ENCODE assay signal across 13 mouse cellular contexts in genomic region chr7:44445528-44445923, GRCm38 (mm10). TPM values are rescaled to one million over a fixed set of nuclear protein-coding genes. Genes with fewer than 3 reads are reported as not detected.
DNase-seq lines count a peak whose midpoint lies in the region; ATAC-seq lines count a peak whose summit lies in the region.
"Had no signal": no experiment of that assay in that cellular context is flagged by ENCODE, and none has a peak within 500 bp of the region (broad histone marks: within the 10 kb centered on the region; RNA-seq: fewer than 3 reads in every experiment).

No protein-coding gene starts in this region.

- no peak overlapping the region for H3K27ac ChIP-seq in heart, embryonic 13.5 days (replicated peaks)
- H3K27ac ChIP-seq in hindbrain, embryonic 10.5 days: no peak overlapping the region
- H3K27ac ChIP-seq in midbrain, embryonic 15.5 days: peak overlapping the region; percentile 28; the same call in 1 of the 2 replicates

- H3K9ac ChIP-seq in heart, embryonic 13.5 days: peak overlapping the region; percentile 8; the same call in 1 of the 2 replicates
- H3K9ac ChIP-seq in midbrain, embryonic 15.5 days: peak overlapping the region; percentile 100; the same call in 1 of the 2 replicates

- no peak for ATAC-seq in heart, embryonic 13.5 days (ENCODE audit: extremely low read depth, insufficient number of reproducible peaks, low FRiP score, low TSS enrichment)
- ATAC-seq in midbrain, embryonic 15.5 days (replicated peaks): no peak

- no peaks in the 10 kb centered on the region for H3K9me3 ChIP-seq in heart, embryonic 13.5 days
- no peaks in the 10 kb centered on the region for H3K9me3 ChIP-seq in hindbrain, embryonic 10.5 days
- H3K9me3 ChIP-seq in midbrain, embryonic 15.5 days: no peaks in the 10 kb centered on the region

- H3K27me3 ChIP-seq in heart, embryonic 13.5 days (replicated peaks): peaks cover 65% of the 10 kb centered on the region
- peaks cover 65% of the 10 kb centered on the region for H3K27me3 ChIP-seq in hindbrain, embryonic 10.5 days (ENCODE audit: insufficient read depth, poor library complexity, severe bottlenecking)
- H3K27me3 ChIP-seq in midbrain, embryonic 15.5 days (replicated peaks): no peaks in the 10 kb centered on the region

- DNase-seq in heart, postnatal 10 days: no peak
- peak; percentile 41 to 45 for DNase-seq in cerebellum, postnatal 36 days
- DNase-seq in hindbrain, embryonic 10.5 days (ENCODE audit: low spot score): no peak
- no peak for DNase-seq in adrenal gland, adult 18-20 months (ENCODE audit: low spot score in 2 of 2)
- DNase-seq in kidney, postnatal 10 days: no peak
- DNase-seq in adrenal gland, postnatal 14 days: no peak
- DNase-seq: kidney, adult 9 months; lung, postnatal 14 days had no signal

- peaks cover 47% of the 10 kb centered on the region for H3K4me1 ChIP-seq in heart, embryonic 13.5 days
- peaks cover 46% of the 10 kb centered on the region for H3K4me1 ChIP-seq in hindbrain, embryonic 10.5 days (replicated peaks)
- peaks cover 73% of the 10 kb centered on the region for H3K4me1 ChIP-seq in midbrain, embryonic 15.5 days

- no peak overlapping the region for H3K4me3 ChIP-seq in heart, embryonic 13.5 days
- H3K4me3 ChIP-seq in hindbrain, embryonic 10.5 days: peak overlapping the region; percentile 30; the same call in 1 of the 2 replicates
- peak overlapping the region; percentile 87 for H3K4me3 ChIP-seq in midbrain, embryonic 15.5 days

- 27% methylated on average over 7 of the region's 7 CpGs for WGBS in heart, embryonic 13.5 days
- WGBS in hindbrain, embryonic 10.5 days: 35% methylated on average over 7 of the region's 7 CpGs
- WGBS in midbrain, embryonic 15.5 days: 36% methylated on average over 7 of the region's 7 CpGs

- H3K4me2 ChIP-seq in heart, embryonic 13.5 days: peak overlapping the region; percentile 79
- peak overlapping the region; percentile 88 for H3K4me2 ChIP-seq in midbrain, embryonic 15.5 days

- peaks cover 4% of the 10 kb centered on the region; the same call in 1 of the 2 replicates for H3K36me3 ChIP-seq in heart, embryonic 13.5 days
- peaks cover 60% of the 10 kb centered on the region for H3K36me3 ChIP-seq in hindbrain, embryonic 10.5 days
- H3K36me3 ChIP-seq in midbrain, embryonic 15.5 days (replicated peaks): peaks cover 21% of the 10 kb centered on the region

- intact Hi-C loops in heart, postnatal 10 days (cut with DNase I): no loop called here

RNA-seq across cellular contexts. Expression of gene Lrrc4b, which starts 16.7 kb away (rescaled TPM):
- 1.6 and 1.7 TPM in 2 replicates for polyA plus RNA-seq in heart, embryonic 13.5 days (2015; fragmentation: Nextera tagmentation; extraction: Ambion mirVana)
- 10 to 100 TPM; 28.3 to 39.0 TPM for total RNA-seq in heart, postnatal 10 days (2021)
- polyA plus RNA-seq in hindbrain, embryonic 10.5 days (2016; fragmentation: Nextera tagmentation; extraction: Ambion mirVana): 1.7 and 4.4 TPM in 2 replicates
- 16.7 and 18.1 TPM in 2 replicates for polyA plus RNA-seq in midbrain, embryonic 15.5 days (2015; fragmentation: Nextera tagmentation; extraction: Ambion mirVana)
- total RNA-seq in adrenal gland, adult 18-20 months (2021): 1 to 10 TPM; 5.0 to 7.3 TPM
- total RNA-seq in adrenal gland, postnatal 14 days (2021): 6.1 and 7.7 TPM in 2 replicates
- total RNA-seq: liver, adult 2 months had no signal
- polyA plus RNA-seq: liver, adult 2 months had no signal

RNA-seq across cellular contexts. Expression of gene Aspdh, which starts 19.7 kb away (rescaled TPM):
- polyA plus RNA-seq in heart, embryonic 13.5 days (2015; fragmentation: Nextera tagmentation; extraction: Ambion mirVana): 0.70 and 1.4 TPM in 2 replicates
- under 1 TPM; 0.79 to 0.93 TPM for total RNA-seq in heart, postnatal 10 days (2021)
- polyA plus RNA-seq in hindbrain, embryonic 10.5 days (2016; fragmentation: Nextera tagmentation; extraction: Ambion mirVana): 0.78 and 1.8 TPM in 2 replicates
- polyA plus RNA-seq in midbrain, embryonic 15.5 days (2015; fragmentation: Nextera tagmentation; extraction: Ambion mirVana): 5.8 and 6.0 TPM in 2 replicates
- not detected for total RNA-seq in adrenal gland, adult 18-20 months (2021)
- total RNA-seq in adrenal gland, postnatal 14 days (2021): 0.75 and 13.0 TPM in 2 replicates
- total RNA-seq: CH12.LX had no signal
- polyA plus RNA-seq: embryonic facial prominence, embryonic 11.5 days had no signal

RNA-seq across cellular contexts. Expression of gene Josd2, which starts 22.3 kb away (rescaled TPM):
- 138 and 158 TPM in 2 replicates for polyA plus RNA-seq in heart, embryonic 13.5 days (2015; fragmentation: Nextera tagmentation; extraction: Ambion mirVana)
- total RNA-seq in heart, postnatal 10 days (2021): 10 to 100 TPM; 70.3 to 79.0 TPM
- polyA plus RNA-seq in hindbrain, embryonic 10.5 days (2016; fragmentation: Nextera tagmentation; extraction: Ambion mirVana): 86.2 and 89.2 TPM in 2 replicates
- polyA plus RNA-seq in midbrain, embryonic 15.5 days (2015; fragmentation: Nextera tagmentation; extraction: Ambion mirVana): 38.8 and 42.2 TPM in 2 replicates
- total RNA-seq in adrenal gland, adult 18-20 months (2021): 10 to 100 TPM; 40.0 to 42.6 TPM
- total RNA-seq in adrenal gland, postnatal 14 days (2021): 45.9 and 51.2 TPM in 2 replicates

RNA-seq across cellular contexts. Expression of gene Emc10, which starts 50.8 kb away (rescaled TPM):
- 88.2 and 93.2 TPM in 2 replicates for polyA plus RNA-seq in heart, embryonic 13.5 days (2015; fragmentation: Nextera tagmentation; extraction: Ambion mirVana)
- 100 to 1,000 TPM; 101 to 102 TPM for total RNA-seq in heart, postnatal 10 days (2021)
- polyA plus RNA-seq in hindbrain, embryonic 10.5 days (2016; fragmentation: Nextera tagmentation; extraction: Ambion mirVana): 102 and 122 TPM in 2 replicates
- polyA plus RNA-seq in midbrain, embryonic 15.5 days (2015; fragmentation: Nextera tagmentation; extraction: Ambion mirVana): 145 and 162 TPM in 2 replicates
- 100 to 1,000 TPM in 1 of 2 experiments, 10 to 100 TPM in 1; 95.4 to 101 TPM for total RNA-seq in adrenal gland, adult 18-20 months (2021)
- 81.5 and 85.9 TPM in 2 replicates for total RNA-seq in adrenal gland, postnatal 14 days (2021)

RNA-seq across cellular contexts. Expression of gene Fam71e1, which starts 50.9 kb away (rescaled TPM):
- 8.5 and 9.1 TPM in 2 replicates for polyA plus RNA-seq in heart, embryonic 13.5 days (2015; fragmentation: Nextera tagmentation; extraction: Ambion mirVana)
- 1 to 10 TPM; 5.1 to 6.0 TPM for total RNA-seq in heart, postnatal 10 days (2021)
- polyA plus RNA-seq in hindbrain, embryonic 10.5 days (2016; fragmentation: Nextera tagmentation; extraction: Ambion mirVana): 17.1 and 20.5 TPM in 2 replicates
- polyA plus RNA-seq in midbrain, embryonic 15.5 days (2015; fragmentation: Nextera tagmentation; extraction: Ambion mirVana): 30.1 and 36.6 TPM in 2 replicates
- 1 to 10 TPM; 5.6 to 8.9 TPM for total RNA-seq in adrenal gland, adult 18-20 months (2021)
- 7.8 and 10.9 TPM in 2 replicates for total RNA-seq in adrenal gland, postnatal 14 days (2021)

Comparison
In these comparisons a context has a peak if more than half of its experiments do, and no peak if none do; other contexts are left out.
1. DNase-seq: peak in cerebellum, postnatal 36 days (2 of 2); none in heart, postnatal 10 days (0 of 2), hindbrain, embryonic 10.5 days (single experiment), adrenal gland, adult 18-20 months (0 of 2), kidney, postnatal 10 days (single experiment) and adrenal gland, postnatal 14 days (single experiment).